Mouse (Mus musculus) stomach, adult 2 months (tissue): Measurements from ENCODE around the gene Morn5. TPM values are rescaled to one million over a fixed set of nuclear protein-coding genes. Genes with fewer than 3 reads are reported as not detected.

Experiments used
- polyA plus RNA-seq: library from polyadenylated mRNA; depleted of rRNA; stranded (reverse); fragments of >200 nt; gene quantifications from 2 replicates; pipeline ENCODE4 v1.2.3, GENCODE M21; 2012; rRNA removed

Gene Morn5
- 0.15 TPM in 1 of 2 replicates, not detected in the other for polyA plus RNA-seq

DNA sequence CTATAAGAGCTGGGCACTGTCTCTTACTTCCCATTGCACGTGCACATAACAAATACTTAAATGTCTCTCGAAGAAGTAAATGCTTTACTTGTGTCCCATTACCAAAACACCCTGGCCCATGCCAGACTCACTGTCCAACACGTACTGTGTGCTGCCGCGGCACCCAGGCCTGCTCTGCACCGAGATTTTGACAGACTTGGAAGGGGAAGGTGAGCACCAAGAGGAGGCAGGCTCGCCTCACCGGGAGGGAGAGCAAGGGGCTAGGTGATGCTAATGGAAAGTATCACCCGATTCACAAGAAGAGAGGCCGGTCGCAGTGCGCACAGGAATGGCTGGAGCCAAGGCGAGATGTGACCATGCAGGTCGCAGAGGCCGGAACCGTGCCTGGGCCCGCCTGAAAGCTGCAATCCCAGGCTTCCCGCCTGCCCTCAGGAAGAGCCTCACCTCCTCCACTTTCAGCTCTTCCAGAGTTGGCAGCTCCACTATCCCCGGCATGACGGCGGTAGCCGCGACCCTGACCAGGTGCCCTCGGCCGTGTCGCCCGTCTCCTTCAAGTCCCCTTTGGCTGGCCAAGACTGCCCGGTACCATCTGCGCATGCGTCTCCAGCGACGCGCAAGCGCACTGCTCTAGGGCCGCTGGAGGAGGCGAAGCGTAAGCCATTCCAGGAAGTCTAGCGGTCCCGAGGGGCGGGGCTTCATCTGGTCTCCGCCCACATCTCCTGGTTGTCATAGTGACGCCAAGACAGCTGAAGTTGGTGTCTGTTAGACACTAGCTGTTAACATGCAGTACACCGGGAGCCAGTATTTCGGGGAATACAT lies at the start of gene Morn5, which contains the start of gene Ndufa8:
Morn5 (plus strand) TSS at position 711 of the 819 bp plus-strand sequence.
Ndufa8 (minus strand) TSS at position 659 of the 819 bp plus-strand sequence.

DNA sequence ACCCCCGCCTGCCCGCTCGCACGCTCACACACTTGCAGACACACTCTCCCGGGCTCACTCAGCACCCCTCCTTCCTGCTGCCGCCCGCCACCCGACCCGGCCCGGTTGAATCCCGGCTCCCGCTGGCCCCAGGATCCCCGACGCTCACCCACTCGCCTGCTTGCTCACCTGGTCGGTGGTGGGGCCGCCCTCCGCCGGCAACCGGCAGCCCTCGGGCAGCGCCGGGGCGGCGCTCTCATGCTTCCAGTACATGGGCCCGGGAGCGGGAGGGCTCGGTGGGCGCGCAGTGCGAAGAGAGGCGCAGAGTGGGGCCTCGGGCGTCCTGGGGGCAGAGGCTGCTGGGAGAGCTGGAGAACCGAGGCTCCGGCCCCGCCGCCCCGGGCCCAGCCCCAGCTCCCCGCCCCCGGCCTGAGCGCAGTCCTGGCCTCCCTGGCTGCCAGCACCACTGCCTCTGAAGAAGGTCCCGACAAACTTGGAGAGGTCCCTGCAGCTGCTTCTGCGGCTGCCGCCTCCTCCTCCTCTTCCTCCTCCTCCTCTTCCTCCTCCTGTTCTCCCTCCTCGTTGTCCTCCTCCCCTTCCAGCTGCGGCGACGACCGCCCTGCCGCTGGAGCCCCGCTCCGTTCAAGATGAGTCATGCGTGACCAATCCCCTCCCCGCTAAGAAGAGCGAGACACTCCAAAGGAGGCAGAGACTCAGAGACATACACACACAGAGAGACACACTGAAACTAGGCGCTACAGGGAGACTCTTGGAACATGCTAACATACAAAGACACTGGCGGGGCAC lies 55.9 kb downstream of the Morn5 start, which contains the start of gene Lhx6:
Lhx6 (minus strand) TSS at position 453 of the 786 bp plus-strand sequence.

Other genes starting within 250 kb of the Morn5 start
- gene Ttll11, start 69.5 kb upstream of the Morn5 start, polyA plus RNA-seq = 0.64 and 0.70 TPM in 2 replicates
- 36.5 and 40.2 TPM in 2 replicates for gene Ndufa8, start 52 bp upstream of the Morn5 start, polyA plus RNA-seq
- gene Lhx6, start 56.0 kb downstream of the Morn5 start, polyA plus RNA-seq = 1.4 and 1.6 TPM in 2 replicates
- gene Mrrf, start 86.9 kb downstream of the Morn5 start, polyA plus RNA-seq = 12.1 and 14.4 TPM in 2 replicates
- gene Rbm18, start 87.3 kb downstream of the Morn5 start, polyA plus RNA-seq = 1.4 and 1.7 TPM in 2 replicates
- 22.1 and 22.2 TPM in 2 replicates for gene Ptgs1, start 181.0 kb downstream of the Morn5 start, polyA plus RNA-seq